Mouse (Mus musculus) heart, embryonic 11.5 days (tissue): ENCODE measurements around the gene Tmem223. TPM values are rescaled to one million over a fixed set of nuclear protein-coding genes. Genes with fewer than 3 reads are reported as not detected.

Experiments used
- ATAC-seq: fragments of 200-750 bp; cut with Nextera tagmentation; replicated peaks from 2 replicates; pipeline ENCODE4 v1.8.0; 2017; ENCODE audit warnings: moderate library complexity; ENCODE audit not compliant: insufficient number of reproducible peaks, low FRiP score, low TSS enrichment
- H3K27ac ChIP-seq: fragments of 300-500 bp; sonication (generic); 2 replicates; pipeline ENCODE4 v1.5.1; 2014; ENCODE audit warnings: mild to moderate bottlenecking, low read depth, low read length
- H3K27me3 ChIP-seq: fragments of 300-500 bp; sonication (generic); 2 replicates; pipeline ENCODE4 v1.6.1; 2014; ENCODE audit warnings: mild to moderate bottlenecking, low read length, mixed read lengths; ENCODE audit not compliant: control insufficient read depth, insufficient read depth
- H3K36me3 ChIP-seq: fragments of 300-500 bp; sonication (generic); 2 replicates; pipeline ENCODE4 v1.6.1; 2014; ENCODE audit warnings: mild to moderate bottlenecking, low read length, moderate library complexity, mixed read lengths; ENCODE audit not compliant: control insufficient read depth, insufficient read depth
- H3K4me1 ChIP-seq: fragments of 300-500 bp; sonication (generic); 2 replicates; pipeline ENCODE4 v1.6.1; 2014; ENCODE audit warnings: low read length; ENCODE audit not compliant: control insufficient read depth, insufficient read depth
- H3K4me2 ChIP-seq: fragments of 300-500 bp; sonication (generic); 2 replicates; pipeline ENCODE4 v1.6.1; 2014; ENCODE audit warnings: mild to moderate bottlenecking, moderate library complexity
- H3K4me3 ChIP-seq: fragments of 300-500 bp; sonication (generic); 2 replicates; pipeline ENCODE4 v1.5.1; 2014; ENCODE audit warnings: low read depth, low read length
- H3K9ac ChIP-seq: fragments of 300-500 bp; sonication (generic); 2 replicates; pipeline ENCODE4 v1.6.1; 2014; ENCODE audit warnings: mild to moderate bottlenecking, low read depth, low read length, moderate library complexity
- H3K9me3 ChIP-seq: fragments of 300-500 bp; sonication (generic); replicated peaks from 2 replicates; pipeline ENCODE4 v1.6.1; 2016; ENCODE audit warnings: low read length; ENCODE audit not compliant: control insufficient read depth
- WGBS: fragments of 180-500 bp; shearing (Covaris S2); extraction: QIAGEN DNeasy Blood & Tissue Kit; methylation state at CpG from one replicate; pipeline ENCODE4 v1.1.7; 2014; ENCODE audit not compliant: insufficient replicate concordance; 5-methylcytosine and 5-hydroxymethylcytosine counted together
- polyA plus RNA-seq: library from polyadenylated mRNA; unstranded; fragments of >200 nt; fragmentation: Nextera tagmentation; extraction: Ambion mirVana; gene quantifications from 2 replicates; pipeline ENCODE4 v1.2.1, GENCODE M21; 2014

Gene Tmem223
- polyA plus RNA-seq, 1 experiment from 2014 or later: 150 TPM

- no peaks in the 10 kb centered on the region for H3K9me3 ChIP-seq
- H3K27ac ChIP-seq: peak within 1 kb of the TSS; percentile 97
- H3K4me3 ChIP-seq: peak within 1 kb of the TSS; percentile 98
- WGBS: 70% methylated on average over 14 of the region's 14 CpGs
- peaks cover 12% of the 10 kb centered on the region for H3K4me1 ChIP-seq
- peak within 1 kb of the TSS; percentile 88 for H3K4me2 ChIP-seq
- H3K9ac ChIP-seq: peak within 1 kb of the TSS; percentile 91
- H3K36me3 ChIP-seq: peaks cover 34% of the 10 kb centered on the region
- ATAC-seq: no peak
- no peaks in the 10 kb centered on the region for H3K27me3 ChIP-seq
Observed at GRCm38 (mm10) chr19:8740603-8741002, 30.2 kb upstream of the Tmem223 start, which contains the start of gene 1700092M07Rik. Gene 1700092M07Rik (plus strand): TSS chr19:8740718.

- peak; percentile 98 for ATAC-seq
- H3K9me3 ChIP-seq: no peaks in the 10 kb centered on the region
Observed at GRCm38 (mm10) chr19:8741243-8741869, 29.4 kb upstream of the Tmem223 start, which contains the start of gene Stx5a. Gene Stx5a (plus strand): TSS chr19:8741413.

GRCm38 (mm10) chr19:8742176-8742575, 28.6 kb upstream of the Tmem223 start:
- Histone ChIP-seq H3K4me1 (peaks cover 12% of the 10 kb centered on the region), H3K9ac (peak overlapping the region; percentile 91), H3K9me3 (no peaks in the 10 kb centered on the region), H3K36me3 (peaks cover 40% of the 10 kb centered on the region), H3K27me3 (no peaks in the 10 kb centered on the region), H3K4me3 (peak overlapping the region; percentile 98), H3K4me2 (peak overlapping the region; percentile 88), H3K27ac (peak overlapping the region; percentile 97; the same call in 1 of the 2 replicates)
- no peak for ATAC-seq
- 12% methylated on average over 14 of the region's 14 CpGs for WGBS

More at GRCm38 (mm10) chr19:8741243-8741869, 29.4 kb upstream of the Tmem223 start, which contains the start of gene Stx5a:
- H3K4me1 ChIP-seq: peaks cover 12% of the 10 kb centered on the region
- peak within 1 kb of the TSS; percentile 91 for H3K9ac ChIP-seq
- H3K27ac ChIP-seq: peak within 1 kb of the TSS; percentile 97
- H3K4me2 ChIP-seq: peak within 1 kb of the TSS; percentile 88
- peaks cover 38% of the 10 kb centered on the region for H3K36me3 ChIP-seq
- no peaks in the 10 kb centered on the region for H3K27me3 ChIP-seq
- peak within 1 kb of the TSS; percentile 98 for H3K4me3 ChIP-seq
- WGBS: under 1% methylated on average over 36 of the region's 36 CpGs

GRCm38 (mm10) chr19:8745382-8745781, 25.4 kb upstream of the Tmem223 start:
- Histone ChIP-seq H3K27me3 (no peaks in the 10 kb centered on the region), H3K4me2 (no peak overlapping the region), H3K36me3 (peaks cover 45% of the 10 kb centered on the region), H3K27ac (no peak overlapping the region), H3K9ac (no peak overlapping the region), H3K4me1 (peaks cover 12% of the 10 kb centered on the region), H3K4me3 (no peak overlapping the region), H3K9me3 (no peaks in the 10 kb centered on the region)
- 91% methylated on average over 1 of the region's 1 CpGs for WGBS
- no peak for ATAC-seq

- H3K4me1 ChIP-seq: peaks cover 6% of the 10 kb centered on the region
- no peak overlapping the region for H3K4me2 ChIP-seq
- WGBS: 71% methylated on average over 2 of the region's 2 CpGs
- H3K4me3 ChIP-seq: no peak overlapping the region
- H3K27ac ChIP-seq: no peak overlapping the region
- H3K9ac ChIP-seq: no peak overlapping the region
- H3K36me3 ChIP-seq: peaks cover 55% of the 10 kb centered on the region
- H3K27me3 ChIP-seq: no peaks in the 10 kb centered on the region
- no peak for ATAC-seq
- H3K9me3 ChIP-seq: no peaks in the 10 kb centered on the region
Observed at GRCm38 (mm10) chr19:8747368-8747767, 23.4 kb upstream of the Tmem223 start.

- H3K9ac ChIP-seq: no peak overlapping the region
- no peaks in the 10 kb centered on the region for H3K9me3 ChIP-seq
- peak overlapping the region; percentile 91; the same call in 1 of the 2 replicates for H3K4me3 ChIP-seq
- no peak overlapping the region for H3K27ac ChIP-seq
- H3K4me2 ChIP-seq: peak overlapping the region; percentile 86; the same call in 1 of the 2 replicates
- no peak for ATAC-seq
- 40% methylated on average over 3 of the region's 3 CpGs for WGBS
- H3K27me3 ChIP-seq: no peaks in the 10 kb centered on the region
- H3K4me1 ChIP-seq: peaks cover 15% of the 10 kb centered on the region; the same call in 1 of the 2 replicates
- peaks cover 17% of the 10 kb centered on the region for H3K36me3 ChIP-seq
Observed at GRCm38 (mm10) chr19:8755652-8756051, 15.1 kb upstream of the Tmem223 start.

- peak; percentile 91 for ATAC-seq
- Histone ChIP-seq H3K4me1 (peaks cover 15% of the 10 kb centered on the region; the same call in 1 of the 2 replicates), H3K27me3 (no peaks in the 10 kb centered on the region), H3K36me3 (peaks cover 11% of the 10 kb centered on the region), H3K4me2 (peak within 1 kb of the TSS; percentile 86), H3K4me3 (peak within 1 kb of the TSS; percentile 91), H3K27ac (peak within 1 kb of the TSS; percentile 88), H3K9me3 (no peaks in the 10 kb centered on the region), H3K9ac (peak within 1 kb of the TSS; percentile 98)
- under 1% methylated on average over 69 of the region's 75 CpGs for WGBS
Observed at GRCm38 (mm10) chr19:8756635-8757387, 14.0 kb upstream of the Tmem223 start, which contains the start of gene Nxf1. Gene Nxf1 (plus strand): TSS chr19:8757073.

GRCm38 (mm10) chr19:8757471-8757998, 13.3 kb upstream of the Tmem223 start:
- H3K4me2 ChIP-seq: peak overlapping the region; percentile 86
- H3K9me3 ChIP-seq: no peaks in the 10 kb centered on the region
- H3K27me3 ChIP-seq: no peaks in the 10 kb centered on the region
- 6% methylated on average over 14 of the region's 14 CpGs for WGBS
- peak overlapping the region; percentile 98 for H3K9ac ChIP-seq
- peaks cover 15% of the 10 kb centered on the region; the same call in 1 of the 2 replicates for H3K4me1 ChIP-seq
- H3K36me3 ChIP-seq: peaks cover 13% of the 10 kb centered on the region
- no peak for ATAC-seq
- peak overlapping the region; percentile 88 for H3K27ac ChIP-seq
- peak overlapping the region; percentile 91 for H3K4me3 ChIP-seq
